Mouse (Mus musculus): Measurements from ENCODE around the gene Ctsk. TPM values are rescaled to one million over a fixed set of nuclear protein-coding genes. Genes with fewer than 3 reads are reported as not detected.

Gene Ctsk
- under 1 TPM; 0.75 to 0.78 TPM for total RNA-seq (2023)

GRCm38 (mm10) chr3:95499024-95499423 lies at the start of gene Ctsk:
Ctsk (plus strand) TSS chr3:95499256.

DNA sequence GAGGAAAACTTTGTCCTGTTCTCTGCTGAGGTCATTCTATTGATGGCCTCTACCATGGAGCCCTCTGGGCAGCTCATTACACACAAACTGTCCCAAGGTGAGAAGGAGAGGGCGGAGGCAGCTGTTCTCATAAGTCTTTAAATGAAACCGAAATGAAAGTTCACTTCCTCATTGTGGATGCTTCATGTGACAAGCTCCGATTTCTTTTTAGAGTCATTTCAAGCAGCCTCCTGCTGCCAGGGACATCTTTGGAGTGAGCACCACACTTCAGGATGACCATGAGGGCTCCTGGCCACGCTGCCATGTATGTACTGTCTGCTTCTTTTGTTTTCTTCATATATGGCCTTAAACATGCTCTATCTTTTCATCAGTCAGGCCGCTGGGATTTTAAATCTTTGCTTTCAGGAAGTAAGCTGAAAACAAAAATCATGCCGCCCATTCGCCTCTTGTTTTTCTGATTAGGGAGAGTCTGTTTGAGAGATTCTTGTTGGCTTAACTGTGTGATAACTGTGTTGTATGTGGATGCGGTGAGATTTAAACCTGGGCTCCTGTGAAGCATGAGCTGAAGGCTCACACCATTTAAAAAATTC lies 27.7 kb downstream of the Ctsk start, which contains the start of gene Ctss:
Gene Ctss, plus strand, starts transcription at position 165 of the 590 bp plus-strand sequence.

Other genes starting within 250 kb of the Ctsk start
- gene Bnipl, start 248.1 kb upstream of the Ctsk start, total RNA-seq (2023) = not detected
- gene Mindy1, start 217.9 kb upstream of the Ctsk start, total RNA-seq (2023) = 100 to 1,000 TPM; 157 to 168 TPM
- gene Prune1, start 217.2 kb upstream of the Ctsk start, total RNA-seq (2023) = 10 to 100 TPM; 21.7 to 23.4 TPM
- 1 to 10 TPM; 1.9 to 2.5 TPM for gene Anxa9, start 192.1 kb upstream of the Ctsk start, total RNA-seq (2023)
- 100 to 1,000 TPM; 132 to 151 TPM for gene Cers2, start 184.5 kb upstream of the Ctsk start, total RNA-seq (2023)
- gene Setdb1, start 142.1 kb upstream of the Ctsk start, total RNA-seq (2023) = 10 to 100 TPM; 20.7 to 21.6 TPM
- not detected for gene 4930558C23Rik, start 96.4 kb upstream of the Ctsk start, total RNA-seq (2023)
- gene Arnt, start 64.9 kb upstream of the Ctsk start, total RNA-seq (2023) = 10 to 100 TPM; 53.6 to 54.3 TPM
- 100 to 1,000 TPM; 172 to 255 TPM for gene Ctss, start 27.5 kb downstream of the Ctsk start, total RNA-seq (2023)
- gene Hormad1, start 60.4 kb downstream of the Ctsk start, total RNA-seq (2023) = not detected
- 10 to 100 TPM; 21.8 to 26.4 TPM for gene Golph3l, start 89.7 kb downstream of the Ctsk start, total RNA-seq (2023)
- 10 to 100 TPM; 78.5 to 78.8 TPM for gene Ensa, start 125.7 kb downstream of the Ctsk start, total RNA-seq (2023)
- gene Mcl1, start 159.5 kb downstream of the Ctsk start, total RNA-seq (2023) = 100 to 1,000 TPM; 613 to 697 TPM
- gene Adamtsl4, start 188.7 kb downstream of the Ctsk start, total RNA-seq (2023) = 1 to 10 TPM; 3.8 to 4.1 TPM
- 1 to 10 TPM; 5.5 to 9.6 TPM for gene Ecm1, start 240.3 kb downstream of the Ctsk start, total RNA-seq (2023)

All from neutrophil, adult 59 days (primary cell).